8 mouse cellular contexts compared by ENCODE assay signal in genomic region chr17:31693330-31694022, GRCm38 (mm10). TPM values are rescaled to one million over a fixed set of nuclear protein-coding genes. Genes with fewer than 3 reads are reported as not detected.
DNase-seq lines count a peak whose midpoint lies in the region; ATAC-seq and TF ChIP-seq lines count a peak whose summit lies in the region.

No protein-coding gene starts in this region.

- no peaks in the 10 kb centered on the region for H3K27me3 ChIP-seq in heart, embryonic 14.5 days (ENCODE audit: control insufficient read depth, insufficient read depth, low read length)
- peaks cover 24% of the 10 kb centered on the region; the same call in 1 of the 2 replicates for H3K27me3 ChIP-seq in liver, embryonic 12.5 days (replicated peaks)
- no peaks in the 10 kb centered on the region for H3K27me3 ChIP-seq in stomach, embryonic 14.5 days (ENCODE audit: control insufficient read depth, insufficient read depth, low read length)

- no peaks in the 10 kb centered on the region for H3K9me3 ChIP-seq in heart, embryonic 14.5 days (ENCODE audit: control insufficient read depth, low read length)
- no peaks in the 10 kb centered on the region for H3K9me3 ChIP-seq in liver, embryonic 12.5 days (replicated peaks)
- no peaks in the 10 kb centered on the region for H3K9me3 ChIP-seq in stomach, embryonic 14.5 days (ENCODE audit: control insufficient read depth, low read depth, low read length)

- no peak overlapping the region for H3K27ac ChIP-seq in bone marrow, adult 2 months (ENCODE audit: control insufficient read depth, insufficient read depth, low read depth, low read length, poor library complexity)
- no peak overlapping the region for H3K27ac ChIP-seq in embryonic fibroblast, embryonic 13.5 days (ENCODE audit: insufficient read depth, low read length)
- peak overlapping the region in 1 of 2 experiments; percentile 35; a peak in 1 of 4 replicates for H3K27ac ChIP-seq in heart, embryonic 14.5 days (replicated peaks in 1 of 2; ENCODE audit: control insufficient read depth in 1 of 2, insufficient read depth in 1 of 2, low read depth in 2 of 2, low read length in 2 of 2)
- H3K27ac ChIP-seq in liver, embryonic 12.5 days: no peak overlapping the region
- no peak overlapping the region for H3K27ac ChIP-seq in stomach, embryonic 14.5 days (ENCODE audit: low read length)

- H3K36me3 ChIP-seq in heart, embryonic 14.5 days (ENCODE audit: control insufficient read depth, insufficient read depth, low read length): no peaks in the 10 kb centered on the region
- no peaks in the 10 kb centered on the region for H3K36me3 ChIP-seq in liver, embryonic 12.5 days
- H3K36me3 ChIP-seq in stomach, embryonic 14.5 days (ENCODE audit: control insufficient read depth, insufficient read depth, low read length): no peaks in the 10 kb centered on the region

- WGBS in bone marrow, adult 2 months: 6% methylated on average over 20 of the region's 20 CpGs
- 1% methylated on average over 20 of the region's 20 CpGs for WGBS in heart, embryonic 14.5 days
- WGBS in liver, embryonic 12.5 days (ENCODE audit: insufficient replicate concordance): 5% methylated on average over 20 of the region's 20 CpGs
- WGBS in stomach, embryonic 14.5 days: 3% methylated on average over 20 of the region's 20 CpGs

- TF ChIP-seq POLR2A in bone marrow, adult 2 months (IDR thresholded peaks at IDR 0.05; ENCODE audit: borderline replicate concordance, control insufficient read depth, low read depth, low read length): no peak
- no peak for TF ChIP-seq POLR2A in embryonic fibroblast, embryonic 13.5 days (IDR thresholded peaks at IDR 0.05; ENCODE audit: low read depth, low read length)

- H3K4me3 ChIP-seq in bone marrow, adult 2 months (replicated peaks; ENCODE audit: control insufficient read depth, low read depth, low read length): no peak overlapping the region
- no peak overlapping the region for H3K4me3 ChIP-seq in embryonic fibroblast, embryonic 13.5 days (ENCODE audit: insufficient read depth, low read length)
- no peak overlapping the region for H3K4me3 ChIP-seq in heart, embryonic 14.5 days (ENCODE audit: control insufficient read depth in 1 of 2, insufficient read depth in 1 of 2, low read depth in 1 of 2, low read length in 2 of 2)
- H3K4me3 ChIP-seq in liver, embryonic 12.5 days: no peak overlapping the region
- no peak overlapping the region for H3K4me3 ChIP-seq in stomach, embryonic 14.5 days (ENCODE audit: low read depth, low read length)

- ATAC-seq in heart, embryonic 14.5 days (ENCODE audit: insufficient number of reproducible peaks, insufficient read depth, low FRiP score, low read depth): 0 out of 2 replicates have a peak, but pooled peaks have one; percentile 19
- ATAC-seq in liver, embryonic 12.5 days: peak; percentile 47
- ATAC-seq in stomach, embryonic 14.5 days (ENCODE audit: insufficient number of reproducible peaks, insufficient read depth, low FRiP score, low read depth): peak; percentile 69; the same call in 1 of the 2 replicates

- TF ChIP-seq CTCF in bone marrow, adult 2 months (IDR thresholded peaks at IDR 0.05; ENCODE audit: control insufficient read depth, insufficient read depth, low read length): peak; percentile 87
- peak; percentile 53 for TF ChIP-seq CTCF in embryonic fibroblast, embryonic 13.5 days (IDR thresholded peaks at IDR 0.05; ENCODE audit: borderline replicate concordance, insufficient read depth, low read length)

- H3K9ac ChIP-seq in heart, embryonic 14.5 days (ENCODE audit: low read length): peak overlapping the region; percentile 22; the same call in 1 of the 2 replicates
- H3K9ac ChIP-seq in liver, embryonic 12.5 days: no peak overlapping the region
- no peak overlapping the region for H3K9ac ChIP-seq in stomach, embryonic 14.5 days (replicated peaks; ENCODE audit: low read depth, low read length)

- DNase-seq in A20 (ENCODE audit: low read depth, low spot score): peak; percentile 54
- DNase-seq in kidney, postnatal 14 days: peak; percentile 79
- DNase-seq in natural killer cell, adult 2 months (ENCODE audit: low spot score in 2 of 2): peak; percentile 67 to 85

- H3K4me1 ChIP-seq in bone marrow, adult 2 months (ENCODE audit: control insufficient read depth, insufficient read depth, low read length): peaks cover 1% of the 10 kb centered on the region; the same call in 1 of the 2 replicates
- no peaks in the 10 kb centered on the region for H3K4me1 ChIP-seq in embryonic fibroblast, embryonic 13.5 days (ENCODE audit: control insufficient read depth, insufficient read depth, low read length)
- H3K4me1 ChIP-seq in heart, embryonic 14.5 days (ENCODE audit: control insufficient read depth in 2 of 2, insufficient read depth in 2 of 2, low read length in 2 of 2): peaks cover 14 to 16% of the 10 kb centered on the region in 2 experiments
- peaks cover 9% of the 10 kb centered on the region for H3K4me1 ChIP-seq in liver, embryonic 12.5 days
- H3K4me1 ChIP-seq in stomach, embryonic 14.5 days (ENCODE audit: control insufficient read depth, insufficient read depth, low read length): peaks cover 10% of the 10 kb centered on the region; the same call in 1 of the 2 replicates

- peak overlapping the region; percentile 52 for H3K4me2 ChIP-seq in heart, embryonic 14.5 days (ENCODE audit: low read length)
- H3K4me2 ChIP-seq in liver, embryonic 12.5 days: peak overlapping the region; percentile 44
- H3K4me2 ChIP-seq in stomach, embryonic 14.5 days (replicated peaks; ENCODE audit: low read depth, low read length): peak overlapping the region; percentile 43

RNA-seq across cellular contexts. Expression of gene Cryaa, which starts 15.9 kb away (rescaled TPM):
- not detected in 2 replicates for polyA plus RNA-seq in bone marrow, adult 2 months (2011; ENCODE audit: insufficient read depth, insufficient read length, low replicate concordance, missing spikeins)
- polyA plus RNA-seq in embryonic fibroblast, embryonic 13.5 days (2011; ENCODE audit: insufficient read length, low read depth, missing spikeins): not detected in 2 replicates
- not detected in 2 replicates for polyA plus RNA-seq in heart, embryonic 14.5 days (2014; fragmentation: Nextera tagmentation; extraction: Ambion mirVana)
- polyA plus RNA-seq in liver, embryonic 12.5 days (2016; fragmentation: Nextera tagmentation; extraction: Ambion mirVana): 0.16 TPM in 1 of 2 replicates, not detected in the other
- polyA plus RNA-seq in stomach, embryonic 14.5 days (2014; fragmentation: Nextera tagmentation; extraction: Ambion mirVana): not detected in 2 replicates

RNA-seq across cellular contexts. Expression of gene U2af1, which starts 34.8 kb away (rescaled TPM):
- 228 and 282 TPM in 2 replicates for polyA plus RNA-seq in bone marrow, adult 2 months (2011; ENCODE audit: insufficient read depth, insufficient read length, low replicate concordance, missing spikeins)
- 171 and 195 TPM in 2 replicates for polyA plus RNA-seq in embryonic fibroblast, embryonic 13.5 days (2011; ENCODE audit: insufficient read length, low read depth, missing spikeins)
- polyA plus RNA-seq in heart, embryonic 14.5 days (2014; fragmentation: Nextera tagmentation; extraction: Ambion mirVana): 96.5 and 112 TPM in 2 replicates
- 258 and 270 TPM in 2 replicates for polyA plus RNA-seq in liver, embryonic 12.5 days (2016; fragmentation: Nextera tagmentation; extraction: Ambion mirVana)
- 165 and 175 TPM in 2 replicates for polyA plus RNA-seq in stomach, embryonic 14.5 days (2014; fragmentation: Nextera tagmentation; extraction: Ambion mirVana)

RNA-seq across cellular contexts. Expression of gene Cbs, which starts 56.4 kb away (rescaled TPM):
- polyA plus RNA-seq in bone marrow, adult 2 months (2011; ENCODE audit: insufficient read depth, insufficient read length, low replicate concordance, missing spikeins): 1.3 and 4.8 TPM in 2 replicates
- polyA plus RNA-seq in embryonic fibroblast, embryonic 13.5 days (2011; ENCODE audit: insufficient read length, low read depth, missing spikeins): 1.7 and 2.4 TPM in 2 replicates
- 0.96 and 1.0 TPM in 2 replicates for polyA plus RNA-seq in heart, embryonic 14.5 days (2014; fragmentation: Nextera tagmentation; extraction: Ambion mirVana)
- polyA plus RNA-seq in liver, embryonic 12.5 days (2016; fragmentation: Nextera tagmentation; extraction: Ambion mirVana): 6.3 TPM in 2 replicates
- 1.3 and 3.6 TPM in 2 replicates for polyA plus RNA-seq in stomach, embryonic 14.5 days (2014; fragmentation: Nextera tagmentation; extraction: Ambion mirVana)

Comparison
In these comparisons a context has a peak if more than half of its experiments do, and no peak if none do; other contexts are left out.
1. ATAC-seq: peak in every context shown above with its lines; median percentile 69 in stomach, embryonic 14.5 days; 47 in liver, embryonic 12.5 days; 19 in heart, embryonic 14.5 days.